Mouse (Mus musculus) frontal cortex, adult (tissue): ENCODE data around the gene Lyst.
A peak's percentile ranks its signal among the peaks of the same experiment; 100 is the strongest.
"Not testable (repeated sequence)": the region's sequence is repeated elsewhere in the genome, so short reads cannot be mapped to it uniquely, and the experiment has no call there.

Experiments
- ATAC-seq: cut with Nextera tagmentation; 2 replicates; pipeline ENCODE4 v1.9.2; 2017; ENCODE audit warnings: mild to moderate bottlenecking, moderate library complexity, mixed read lengths; ENCODE audit not compliant: low TSS enrichment

Gene Lyst

GRCm38 (mm10) chr13:13590048-13591011 lies at the start of gene Lyst:
Lyst (plus strand) TSS chr13:13590397.
- ATAC-seq: peak; percentile 98

- ATAC-seq: not testable (repeated sequence)
These were observed 47.1 kb upstream of the Lyst start for GRCm38 (mm10) chr13:13543073-13543472.

GRCm38 (mm10) chr13:13546792-13547191 lies 43.4 kb upstream of the Lyst start:
- ATAC-seq: peak; percentile 90

GRCm38 (mm10) chr13:13547889-13548288 lies 42.3 kb upstream of the Lyst start:
- no peak for ATAC-seq

GRCm38 (mm10) chr13:13548431-13549190 lies 41.6 kb upstream of the Lyst start:
- ATAC-seq: peak; percentile 73

- ATAC-seq: no peak
These were observed 40.2 kb upstream of the Lyst start for GRCm38 (mm10) chr13:13549687-13550660.

GRCm38 (mm10) chr13:13552020-13552419 lies 38.2 kb upstream of the Lyst start:
- ATAC-seq: no peak

- ATAC-seq: no peak
These were observed 36.5 kb upstream of the Lyst start for GRCm38 (mm10) chr13:13553660-13554059.

- peak; percentile 92 for ATAC-seq
These were observed 35.0 kb upstream of the Lyst start for GRCm38 (mm10) chr13:13555196-13555595.

- ATAC-seq: peak; percentile 13; the same call in 1 of the 2 replicates
These were observed 33.0 kb upstream of the Lyst start for GRCm38 (mm10) chr13:13557001-13557743.

GRCm38 (mm10) chr13:13558251-13558650 lies 31.9 kb upstream of the Lyst start:
- ATAC-seq: no peak

GRCm38 (mm10) chr13:13558900-13559299 lies 31.3 kb upstream of the Lyst start:
- no peak for ATAC-seq

- no peak for ATAC-seq
These were observed 27.6 kb upstream of the Lyst start for GRCm38 (mm10) chr13:13562571-13562970.

GRCm38 (mm10) chr13:13564116-13564515 lies 26.1 kb upstream of the Lyst start:
- no peak for ATAC-seq

- ATAC-seq: no peak
These were observed 25.7 kb upstream of the Lyst start for GRCm38 (mm10) chr13:13564541-13564940.

- no peak for ATAC-seq
These were observed 22.6 kb upstream of the Lyst start for GRCm38 (mm10) chr13:13567640-13568039.

- ATAC-seq: no peak
These were observed 21.4 kb upstream of the Lyst start for GRCm38 (mm10) chr13:13568824-13569223.

GRCm38 (mm10) chr13:13569603-13570002 lies 20.6 kb upstream of the Lyst start:
- no peak for ATAC-seq

GRCm38 (mm10) chr13:13572060-13572835 lies 17.9 kb upstream of the Lyst start:
- ATAC-seq: no peak

- no peak for ATAC-seq
These were observed 17.3 kb upstream of the Lyst start for GRCm38 (mm10) chr13:13572941-13573340.
